Mouse (Mus musculus): Measurements from ENCODE around the gene Ccdc167. TPM values are rescaled to one million over a fixed set of nuclear protein-coding genes. Genes with fewer than 3 reads are reported as not detected.
A peak's percentile ranks its signal among the peaks of the same experiment; 100 is the strongest.

Gene Ccdc167
- polyA plus RNA-seq, 1 experiment from 2014 or later = 13.0 TPM

GRCm38 (mm10) chr17:29696940-29697339 lies 19.9 kb downstream of the Ccdc167 start:
- Histone ChIP-seq H3K36me3 (peaks cover 88% of the 10 kb centered on the region), H3K4me1 (replicated peaks) (no peaks in the 10 kb centered on the region), H3K4me2 (no peak overlapping the region), H3K4me3 (no peak overlapping the region), H3K27ac (replicated peaks) (no peak overlapping the region), H3K9ac (no peak overlapping the region), H3K9me3 (no peaks in the 10 kb centered on the region), H3K27me3 (no peaks in the 10 kb centered on the region)
- 97% methylated on average over 8 of the region's 8 CpGs for WGBS
- no peak for ATAC-seq (ENCODE audit: low read depth)

- H3K4me2 ChIP-seq = no peak overlapping the region
- no peaks in the 10 kb centered on the region for H3K4me1 ChIP-seq (replicated peaks)
- no peaks in the 10 kb centered on the region for H3K9me3 ChIP-seq
- 74% methylated on average over 4 of the region's 4 CpGs for WGBS
- no peak for ATAC-seq (ENCODE audit: low read depth)
- H3K36me3 ChIP-seq = peaks cover 87% of the 10 kb centered on the region
- H3K4me3 ChIP-seq = no peak overlapping the region
- H3K27ac ChIP-seq (replicated peaks) = no peak overlapping the region
- no peaks in the 10 kb centered on the region for H3K27me3 ChIP-seq
- no peak overlapping the region for H3K9ac ChIP-seq
Observed at GRCm38 (mm10) chr17:29694516-29694915, 22.3 kb downstream of the Ccdc167 start.

DNA sequence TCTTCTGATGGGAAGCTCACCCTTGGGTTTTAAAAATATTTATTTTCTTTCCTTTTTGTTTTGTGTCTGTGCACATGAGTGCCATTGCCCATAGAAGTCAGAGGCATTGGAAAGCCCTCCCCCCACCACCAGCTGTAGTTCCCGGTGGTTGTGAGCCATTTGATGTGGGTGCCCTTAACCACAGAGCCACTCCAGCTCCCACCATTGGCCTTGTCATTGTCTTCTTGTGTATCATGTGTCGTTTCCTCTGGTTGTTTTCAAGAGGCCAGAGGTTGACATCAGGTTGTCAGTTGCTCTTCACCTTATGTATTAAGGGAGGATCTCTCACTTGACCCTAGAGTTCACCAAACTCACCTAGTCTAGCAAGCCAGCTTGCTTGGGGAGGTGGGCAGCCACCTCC lies 23.3 kb downstream of the Ccdc167 start:
- Histone ChIP-seq H3K4me3 (no peak overlapping the region), H3K9me3 (no peaks in the 10 kb centered on the region), H3K4me2 (no peak overlapping the region), H3K9ac (no peak overlapping the region), H3K27ac (replicated peaks) (no peak overlapping the region), H3K36me3 (peaks cover 85% of the 10 kb centered on the region), H3K4me1 (replicated peaks) (no peaks in the 10 kb centered on the region), H3K27me3 (no peaks in the 10 kb centered on the region)
- no peak for ATAC-seq (ENCODE audit: low read depth)
- 88% methylated on average over 2 of the region's 2 CpGs for WGBS

DNA sequence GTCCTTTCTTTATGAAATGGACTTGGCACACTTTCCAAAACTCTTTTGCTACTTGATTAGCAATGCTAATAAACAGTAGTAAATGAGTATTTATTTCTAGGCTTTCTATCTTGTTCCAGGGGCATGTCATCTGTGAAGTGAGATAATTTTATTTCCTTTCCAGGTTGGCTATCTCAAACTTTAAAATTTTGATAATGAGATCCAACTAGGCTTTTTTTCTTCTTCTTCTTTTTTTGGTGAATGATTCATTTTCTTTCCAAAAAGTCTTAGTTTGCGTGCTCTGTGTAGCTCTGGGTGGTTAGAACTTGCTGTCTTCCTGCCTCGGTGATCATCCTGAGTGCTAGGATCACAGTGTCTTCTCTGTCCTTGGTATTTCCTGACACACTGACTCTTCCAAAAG lies 24.0 kb downstream of the Ccdc167 start:
- Histone ChIP-seq H3K27ac (replicated peaks) (no peak overlapping the region), H3K9me3 (no peaks in the 10 kb centered on the region), H3K4me3 (no peak overlapping the region), H3K27me3 (no peaks in the 10 kb centered on the region), H3K9ac (no peak overlapping the region), H3K4me1 (replicated peaks) (no peaks in the 10 kb centered on the region), H3K4me2 (no peak overlapping the region), H3K36me3 (peaks cover 84% of the 10 kb centered on the region)
- WGBS = 92% methylated on average over 2 of the region's 2 CpGs
- no peak for ATAC-seq (ENCODE audit: low read depth)

DNA sequence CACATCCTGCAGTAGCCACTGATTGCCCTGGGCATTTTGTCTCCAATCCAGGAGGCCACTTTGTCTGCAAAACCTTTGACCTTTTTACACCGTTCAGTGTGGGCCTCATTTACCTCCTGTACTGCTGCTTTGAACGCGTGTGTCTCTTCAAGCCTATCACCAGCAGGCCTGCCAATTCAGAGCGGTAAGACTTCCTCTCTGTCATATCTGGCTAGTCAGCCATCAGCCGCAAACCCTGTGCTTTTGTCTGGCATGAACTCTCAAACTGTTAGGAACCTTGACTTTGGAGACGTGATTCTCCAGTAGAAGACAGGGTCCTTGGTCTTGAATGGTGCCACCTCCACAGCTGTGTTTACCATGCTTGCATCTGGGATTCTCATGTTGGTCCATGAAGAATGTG lies 26.6 kb downstream of the Ccdc167 start:
- Histone ChIP-seq H3K4me3 (no peak overlapping the region), H3K27ac (replicated peaks) (no peak overlapping the region), H3K27me3 (no peaks in the 10 kb centered on the region), H3K9me3 (no peaks in the 10 kb centered on the region), H3K4me1 (replicated peaks) (no peaks in the 10 kb centered on the region), H3K36me3 (peaks cover 86% of the 10 kb centered on the region), H3K4me2 (no peak overlapping the region), H3K9ac (no peak overlapping the region)
- 75% methylated on average over 6 of the region's 6 CpGs for WGBS
- no peak for ATAC-seq (ENCODE audit: low read depth)

GRCm38 (mm10) chr17:29688610-29689009 lies 28.2 kb downstream of the Ccdc167 start:
- no peaks in the 10 kb centered on the region for H3K9me3 ChIP-seq
- no peak overlapping the region for H3K4me3 ChIP-seq
- H3K9ac ChIP-seq = no peak overlapping the region
- no peaks in the 10 kb centered on the region for H3K4me1 ChIP-seq (replicated peaks)
- peaks cover 86% of the 10 kb centered on the region for H3K36me3 ChIP-seq
- no peak overlapping the region for H3K27ac ChIP-seq (replicated peaks)
- H3K4me2 ChIP-seq = no peak overlapping the region
- WGBS = 93% methylated on average over 10 of the region's 10 CpGs
- ATAC-seq (ENCODE audit: low read depth) = no peak
- no peaks in the 10 kb centered on the region for H3K27me3 ChIP-seq

- Histone ChIP-seq H3K9me3 (no peaks in the 10 kb centered on the region), H3K36me3 (peaks cover 91% of the 10 kb centered on the region), H3K4me2 (no peak overlapping the region), H3K27me3 (no peaks in the 10 kb centered on the region), H3K4me1 (replicated peaks) (peaks cover 4% of the 10 kb centered on the region; the same call in 1 of the 2 replicates), H3K27ac (replicated peaks) (no peak overlapping the region), H3K4me3 (no peak overlapping the region), H3K9ac (no peak overlapping the region)
- WGBS = 76% methylated on average over 6 of the region's 6 CpGs
- no peak for ATAC-seq (ENCODE audit: low read depth)
Observed at GRCm38 (mm10) chr17:29687373-29687772, 29.5 kb downstream of the Ccdc167 start.

DNA sequence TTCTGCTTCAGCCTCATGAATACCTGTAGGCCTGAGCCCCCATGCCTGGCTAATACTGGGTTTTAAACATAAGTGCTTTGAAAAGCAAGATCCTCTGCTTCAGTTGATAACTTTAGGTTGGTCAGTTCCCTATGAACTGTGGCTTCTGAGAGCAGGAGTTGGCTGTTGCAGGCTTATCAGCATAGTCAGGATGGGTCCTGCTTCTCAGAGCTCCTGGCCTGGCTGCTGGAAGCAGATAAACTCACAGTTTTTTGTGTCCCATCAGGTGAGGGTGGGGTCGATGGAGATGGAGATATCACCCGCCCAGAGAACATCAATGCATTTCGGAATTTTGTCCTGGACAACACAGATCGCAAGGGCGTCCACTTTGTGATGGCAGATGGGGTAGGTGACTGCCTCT lies 30.1 kb downstream of the Ccdc167 start:
- H3K9me3 ChIP-seq = no peaks in the 10 kb centered on the region
- H3K4me1 ChIP-seq (replicated peaks) = peaks cover 4% of the 10 kb centered on the region; the same call in 1 of the 2 replicates
- peaks cover 95% of the 10 kb centered on the region for H3K36me3 ChIP-seq
- H3K27me3 ChIP-seq = no peaks in the 10 kb centered on the region
- H3K9ac ChIP-seq = no peak overlapping the region
- no peak overlapping the region for H3K4me3 ChIP-seq
- H3K27ac ChIP-seq (replicated peaks) = no peak overlapping the region
- ATAC-seq (ENCODE audit: low read depth) = no peak
- WGBS = 97% methylated on average over 5 of the region's 5 CpGs
- H3K4me2 ChIP-seq = no peak overlapping the region

DNA sequence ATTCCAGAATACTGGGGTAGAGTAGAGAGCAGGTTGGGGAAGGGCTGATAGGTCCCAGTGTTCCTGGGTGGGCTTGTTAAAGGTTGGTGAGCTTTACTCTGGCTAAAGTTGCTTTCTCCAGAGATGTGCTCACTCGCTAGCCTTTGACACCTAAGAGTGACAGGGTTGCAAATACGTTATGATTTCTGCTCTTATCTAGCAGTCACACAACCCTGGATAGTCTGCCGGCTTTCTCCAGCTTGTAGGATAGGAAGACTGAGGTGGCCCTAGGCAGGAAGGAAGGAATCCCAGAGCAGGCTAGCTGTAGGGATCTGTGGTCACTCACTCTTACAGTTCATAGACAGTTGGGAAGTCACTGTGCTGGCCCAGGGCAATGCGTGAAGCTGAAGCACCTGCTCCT lies 32.6 kb downstream of the Ccdc167 start:
- no peak overlapping the region for H3K4me2 ChIP-seq
- no peak overlapping the region for H3K27ac ChIP-seq (replicated peaks)
- peaks cover 4% of the 10 kb centered on the region; the same call in 1 of the 2 replicates for H3K4me1 ChIP-seq (replicated peaks)
- no peaks in the 10 kb centered on the region for H3K9me3 ChIP-seq
- 93% methylated on average over 4 of the region's 4 CpGs for WGBS
- H3K36me3 ChIP-seq = peaks cover 94% of the 10 kb centered on the region
- H3K4me3 ChIP-seq = no peak overlapping the region
- no peak for ATAC-seq (ENCODE audit: low read depth)
- no peaks in the 10 kb centered on the region for H3K27me3 ChIP-seq
- no peak overlapping the region for H3K9ac ChIP-seq

DNA sequence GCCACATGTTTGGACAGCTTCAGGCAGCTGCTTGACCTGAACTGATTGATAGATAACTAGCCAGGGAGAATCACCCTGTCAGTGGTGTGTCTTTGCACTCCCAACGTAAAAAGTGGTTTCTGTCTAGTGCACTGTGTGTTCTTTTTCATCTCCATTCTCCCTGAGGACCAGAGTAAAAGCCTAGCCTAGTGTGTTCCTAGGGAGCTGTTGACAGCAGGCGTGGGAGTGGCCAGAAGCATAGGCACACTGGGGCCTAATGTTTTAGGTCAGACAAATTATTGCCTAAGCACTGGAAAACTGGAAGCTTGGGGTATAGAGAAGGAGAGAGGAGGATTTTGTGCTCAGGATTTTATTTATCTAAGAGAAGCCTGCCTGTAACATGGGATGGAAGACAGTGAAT lies 33.7 kb downstream of the Ccdc167 start:
- Histone ChIP-seq H3K36me3 (peaks cover 96% of the 10 kb centered on the region), H3K4me2 (no peak overlapping the region), H3K4me1 (replicated peaks) (peaks cover 4% of the 10 kb centered on the region; the same call in 1 of the 2 replicates), H3K9me3 (no peaks in the 10 kb centered on the region), H3K4me3 (no peak overlapping the region), H3K9ac (no peak overlapping the region), H3K27me3 (no peaks in the 10 kb centered on the region), H3K27ac (replicated peaks) (peak overlapping the region; percentile 42; the same call in 1 of the 2 replicates)
- 78% methylated on average over 2 of the region's 2 CpGs for WGBS
- ATAC-seq (ENCODE audit: low read depth) = no peak

DNA sequence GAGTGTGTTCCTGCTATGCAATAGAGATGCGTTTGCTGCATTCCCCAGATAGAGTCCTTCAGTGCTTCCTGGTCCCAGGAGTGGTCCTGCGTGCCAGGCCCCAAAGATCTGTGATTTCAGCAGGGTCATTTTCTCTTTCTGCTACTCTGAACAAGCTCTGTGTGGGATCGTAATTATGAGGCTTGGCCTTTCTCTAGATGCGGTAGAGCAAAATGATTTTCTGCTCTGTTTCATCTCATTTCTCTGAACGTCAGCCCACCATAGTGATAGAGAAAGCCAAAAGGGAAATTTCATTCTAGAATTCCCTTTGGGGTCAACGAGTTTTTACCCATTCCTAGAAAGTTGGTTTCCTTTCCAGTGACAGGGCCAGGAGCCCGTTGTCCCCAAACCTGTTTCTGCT lies 34.6 kb downstream of the Ccdc167 start:
- Histone ChIP-seq H3K27ac (replicated peaks) (peak overlapping the region; percentile 42; the same call in 1 of the 2 replicates), H3K4me2 (no peak overlapping the region), H3K4me3 (no peak overlapping the region), H3K4me1 (replicated peaks) (peaks cover 4% of the 10 kb centered on the region), H3K36me3 (peaks cover 97% of the 10 kb centered on the region), H3K27me3 (no peaks in the 10 kb centered on the region), H3K9ac (no peak overlapping the region), H3K9me3 (no peaks in the 10 kb centered on the region)
- no peak for ATAC-seq (ENCODE audit: low read depth)
- 80% methylated on average over 7 of the region's 7 CpGs for WGBS

- Histone ChIP-seq H3K36me3 (peaks cover 97% of the 10 kb centered on the region), H3K4me3 (no peak overlapping the region), H3K4me1 (replicated peaks) (peaks cover 4% of the 10 kb centered on the region), H3K9me3 (no peaks in the 10 kb centered on the region), H3K27ac (replicated peaks) (no peak overlapping the region), H3K9ac (no peak overlapping the region), H3K4me2 (no peak overlapping the region), H3K27me3 (no peaks in the 10 kb centered on the region)
- 92% methylated on average over 9 of the region's 9 CpGs for WGBS
- no peak for ATAC-seq (ENCODE audit: low read depth)
Observed at GRCm38 (mm10) chr17:29681669-29682068, 35.2 kb downstream of the Ccdc167 start.

DNA sequence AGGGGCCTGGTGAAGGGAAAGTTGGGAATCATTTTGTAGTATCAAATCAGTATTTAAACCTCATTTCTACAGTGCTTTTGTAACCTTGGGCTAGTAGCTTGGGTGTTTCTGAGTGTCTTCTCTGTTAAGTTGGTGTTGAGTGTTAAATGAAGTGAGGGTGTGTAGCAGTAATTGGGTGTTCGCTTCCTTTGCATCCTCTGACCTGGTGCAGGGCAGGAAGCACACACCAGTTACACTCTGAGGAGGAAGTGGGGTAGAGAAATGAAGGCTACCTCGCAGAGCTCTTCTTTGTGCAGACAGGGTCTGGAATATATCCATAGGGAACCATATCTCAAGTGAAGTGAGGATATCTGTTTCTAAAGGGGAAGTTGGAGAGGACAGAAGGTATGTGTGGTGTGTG lies 35.9 kb downstream of the Ccdc167 start:
- peaks cover 4% of the 10 kb centered on the region for H3K4me1 ChIP-seq (replicated peaks)
- ATAC-seq (ENCODE audit: low read depth) = no peak
- H3K27ac ChIP-seq (replicated peaks) = peak overlapping the region; percentile 7; the same call in 1 of the 2 replicates
- H3K9me3 ChIP-seq = no peaks in the 10 kb centered on the region
- H3K27me3 ChIP-seq = no peaks in the 10 kb centered on the region
- peaks cover 97% of the 10 kb centered on the region for H3K36me3 ChIP-seq
- WGBS = 90% methylated on average over 2 of the region's 2 CpGs
- no peak overlapping the region for H3K4me3 ChIP-seq
- no peak overlapping the region for H3K9ac ChIP-seq
- no peak overlapping the region for H3K4me2 ChIP-seq
